Mouse (Mus musculus) embryonic fibroblast, embryonic 13.5 days (primary cell): ENCODE results near the gene Mtus2.

Experiments
- CTCF ChIP-seq: IDR thresholded peaks from 2 replicates; pipeline ENCODE4 v1.5.1; 2011; ENCODE audit warnings: mild to moderate bottlenecking, control low read depth, low read length, moderate library complexity, borderline replicate concordance; ENCODE audit not compliant: insufficient read depth
- POLR2A ChIP-seq: IDR thresholded peaks from 2 replicates; pipeline ENCODE4 v1.6.1; 2011; ENCODE audit warnings: low read depth, mild to moderate bottlenecking, control low read depth, low read length, moderate library complexity

DNA sequence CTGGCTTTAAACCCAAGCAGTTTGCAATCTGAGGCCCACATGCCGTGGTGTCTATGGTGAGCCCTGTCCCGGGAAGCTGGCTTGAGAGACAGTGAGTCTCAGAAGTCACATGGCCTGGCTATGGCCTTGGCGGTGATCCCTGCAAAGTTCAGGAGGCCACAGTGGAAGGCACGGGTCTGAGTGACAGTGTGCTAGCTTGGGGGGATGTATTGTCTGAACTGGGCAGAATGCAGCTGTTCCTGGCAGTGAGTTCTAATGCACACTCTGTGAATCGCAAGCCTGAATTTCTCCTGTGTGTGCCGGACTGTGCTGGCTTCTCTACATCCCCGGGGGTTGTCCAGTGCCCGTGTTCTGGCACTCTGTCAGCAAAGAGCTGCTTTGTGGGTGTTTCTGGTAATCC is 202.2 kb downstream of the Mtus2 start:
- TF ChIP-seq CTCF = no peak
- TF ChIP-seq POLR2A = no peak
